Mouse (Mus musculus): ENCODE data around the gene Rasgrp3.
"Not testable (repeated sequence)": the region's sequence is repeated elsewhere in the genome, so short reads cannot be mapped to it uniquely, and the experiment has no call there.

- TF ChIP-seq CTCF (conservative IDR thresholded peaks at IDR 0.05; ENCODE audit: low read length); POU5F1 (IDR thresholded peaks at IDR 0.05; ENCODE audit: borderline replicate concordance, low read length); NANOG (IDR thresholded peaks at IDR 0.05; ENCODE audit: borderline replicate concordance, low read length): not testable (repeated sequence)
Measured at GRCm38 (mm10) chr17:75463223-75463622, 27.5 kb downstream of the Rasgrp3 start.
